Mouse (Mus musculus): ENCODE measurements around the gene Dennd2c.

DNA sequence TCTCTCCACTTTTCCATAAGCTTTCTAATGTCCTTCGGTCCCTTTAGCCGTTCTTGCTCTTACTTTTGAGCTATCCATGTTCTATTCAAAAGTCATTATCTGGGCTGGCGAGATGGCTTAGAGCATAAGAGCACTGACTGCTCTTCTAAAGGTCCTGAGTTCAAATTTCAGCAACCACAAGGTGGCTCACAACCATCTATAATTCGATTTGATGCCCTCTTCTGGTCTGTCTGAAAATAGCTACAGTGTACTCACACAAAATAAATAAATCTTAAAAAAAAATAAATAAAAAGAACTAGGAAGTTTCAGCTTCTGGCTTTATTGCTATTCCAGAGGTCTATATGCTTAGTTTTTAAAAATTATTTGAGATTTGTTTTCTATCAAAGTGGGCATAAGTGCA, 45.4 kb downstream of the Dennd2c start:
- no peak for TF ChIP-seq CTCF (IDR thresholded peaks at IDR 0.05; ENCODE audit: control insufficient read depth, insufficient read depth, insufficient read length)
- no peak for TF ChIP-seq MYOD1 (IDR thresholded peaks at IDR 0.05; ENCODE audit: control insufficient read depth, insufficient read length, low read depth)
- no peak for TF ChIP-seq USF1 (IDR thresholded peaks at IDR 0.05; ENCODE audit: low read depth)
- TF ChIP-seq MAX (IDR thresholded peaks at IDR 0.05): no peak
- no peak for TF ChIP-seq MYOG (IDR thresholded peaks at IDR 0.05; ENCODE audit: control insufficient read depth, extremely low read depth, insufficient read length)
- TF ChIP-seq CEBPB (IDR thresholded peaks at IDR 0.05; ENCODE audit: low read depth): no peak
- no peak for TF ChIP-seq FOSL1 (IDR thresholded peaks at IDR 0.05; ENCODE audit: insufficient read depth, low read length, poor library complexity, severe bottlenecking)

Measured in C2C12 (cell line).